Mouse (Mus musculus) cerebellum, adult 11-12 months (tissue): ENCODE measurements at regions not wholly inside any gene's neighbourhood (a gene's known extent, or its start where the extent isn't known, plus 50 kb on each side); places are given as distances from the start of the nearest gene placed in this dataset.
"Not testable (repeated sequence)": the region's sequence is repeated elsewhere in the genome, so short reads cannot be mapped to it uniquely, and the experiment has no call there.

Experiments used
- DNase-seq: peaks from one replicate; pipeline ENCODE4 v3.0.0; 2022

DNA sequence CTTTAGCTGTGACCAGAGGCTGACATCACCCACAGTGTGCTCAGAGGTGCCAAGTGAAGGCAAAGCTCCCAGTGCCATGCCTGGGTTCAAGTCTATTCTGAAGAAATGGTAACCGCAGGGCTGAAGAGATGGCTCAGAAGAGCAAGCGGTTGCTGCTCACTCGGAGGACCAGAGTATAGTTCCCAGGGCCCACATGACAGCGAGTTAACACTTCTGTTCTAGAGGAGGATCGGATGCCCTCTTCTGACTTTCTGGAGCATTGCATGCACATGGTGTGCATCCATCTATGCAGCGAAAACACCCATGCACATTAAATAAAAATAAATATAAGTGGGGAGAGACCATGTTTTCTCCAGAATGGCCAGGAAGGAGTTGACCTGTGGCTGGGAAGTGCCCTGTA lies 209.5 kb downstream of the Sorl1 start:
- DNase-seq: no peak

DNA sequence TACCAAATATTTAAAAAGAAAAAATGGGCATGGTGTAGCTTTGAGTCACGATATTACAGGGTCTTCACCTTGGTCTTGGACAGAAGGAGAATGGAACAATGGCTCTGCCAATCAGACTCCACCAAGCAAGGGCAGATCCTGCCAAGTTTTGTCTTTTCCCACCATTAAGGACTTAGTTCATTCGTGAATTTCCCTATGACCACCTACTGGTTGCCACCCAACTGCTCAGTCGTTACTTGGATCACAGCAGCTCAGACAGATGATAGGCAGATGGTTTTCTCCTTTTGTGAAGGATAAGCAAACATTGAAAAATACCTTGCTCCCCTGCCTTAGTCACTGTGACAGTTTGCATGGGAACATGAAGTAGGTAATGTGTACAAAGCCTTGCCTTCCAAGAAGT lies 210.2 kb downstream of the Sorl1 start:
- no peak for DNase-seq

DNA sequence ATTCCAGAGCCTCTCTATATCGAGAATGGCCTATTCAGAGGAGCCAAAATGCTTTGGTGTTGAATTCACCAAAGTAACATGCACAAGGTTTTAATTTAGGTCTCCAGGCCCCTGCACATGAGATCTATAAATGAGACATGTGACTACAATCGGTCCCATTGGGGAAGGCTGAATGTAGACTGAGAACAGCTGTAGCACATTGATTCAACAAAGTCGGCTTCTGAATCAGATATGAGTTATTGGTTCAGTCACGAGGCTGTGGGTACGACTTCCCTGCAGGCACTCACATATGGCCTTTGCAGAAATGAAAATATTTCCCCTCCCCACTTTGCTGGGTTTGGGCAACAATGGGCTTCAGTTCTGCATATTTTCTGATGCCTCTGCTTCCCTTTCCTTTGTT lies 211.6 kb downstream of the Sorl1 start:
- no peak for DNase-seq

GRCm38 (mm10) chr9:41900606-41900974 lies 223.5 kb downstream of the Sorl1 start:
- DNase-seq: no peak

DNA sequence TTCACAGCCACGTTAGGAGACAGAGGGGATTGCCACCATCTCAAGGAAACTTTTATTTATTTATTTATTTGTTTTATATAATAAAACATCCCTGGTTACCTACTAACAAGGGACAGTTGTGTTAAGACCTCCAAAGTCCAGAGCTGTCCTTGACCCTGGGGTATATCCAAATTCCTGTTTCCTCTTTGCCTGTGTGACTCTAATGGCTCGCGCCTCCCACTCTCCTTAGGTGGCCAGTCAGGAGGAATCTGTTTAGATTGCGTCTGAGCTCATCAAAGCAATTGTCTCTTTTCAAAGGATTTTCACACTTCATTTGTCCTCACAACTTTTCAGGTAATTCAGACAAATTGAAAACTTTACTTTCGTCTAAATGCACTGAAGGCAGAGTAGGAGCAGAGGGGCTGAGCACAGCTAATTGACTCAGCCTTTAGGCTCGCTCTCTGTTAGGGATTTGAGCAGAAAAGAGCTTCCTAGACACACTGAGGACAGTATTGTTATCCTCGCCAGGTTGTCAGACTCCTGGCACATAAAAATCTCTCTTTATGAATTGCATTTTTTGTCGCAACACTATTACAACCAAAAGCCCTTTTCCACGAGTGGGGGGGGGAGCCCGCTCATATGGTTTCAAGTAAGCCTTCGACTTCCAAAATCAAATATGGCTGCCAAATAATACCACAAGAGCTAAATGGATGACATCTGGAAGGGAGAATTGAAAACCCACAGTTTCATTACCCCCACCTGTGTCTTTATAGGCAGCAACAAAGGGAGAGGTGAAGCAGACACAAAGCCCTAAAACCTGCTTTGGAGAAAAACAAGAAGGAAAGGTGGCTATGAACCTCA lies 224.1 kb downstream of the Sorl1 start:
- DNase-seq: no peak

DNA sequence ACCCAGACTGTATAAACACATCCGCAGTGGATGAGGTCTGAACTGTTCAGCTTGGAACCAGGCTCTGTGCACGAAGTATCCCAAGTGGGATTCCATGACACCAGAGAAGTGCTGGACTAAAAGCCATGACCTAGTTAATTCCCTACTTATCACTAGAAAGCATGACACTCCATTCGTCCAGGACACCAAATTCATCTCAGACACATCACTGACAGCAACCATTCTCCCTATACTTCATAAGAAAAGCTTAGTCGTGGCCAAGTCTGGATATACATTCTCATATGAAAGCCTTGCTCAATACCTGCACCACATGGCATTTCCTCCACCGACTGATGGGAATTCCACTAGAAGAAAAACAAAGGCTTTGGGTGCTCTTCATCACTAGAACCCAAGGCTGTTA lies 229.0 kb downstream of the Sorl1 start:
- DNase-seq: no peak

- no peak for DNase-seq
These were observed 231.3 kb downstream of the Sorl1 start for GRCm38 (mm10) chr9:41892841-41893240.

- no peak for DNase-seq
These were observed 232.9 kb downstream of the Sorl1 start for GRCm38 (mm10) chr9:41891206-41891605.

DNA sequence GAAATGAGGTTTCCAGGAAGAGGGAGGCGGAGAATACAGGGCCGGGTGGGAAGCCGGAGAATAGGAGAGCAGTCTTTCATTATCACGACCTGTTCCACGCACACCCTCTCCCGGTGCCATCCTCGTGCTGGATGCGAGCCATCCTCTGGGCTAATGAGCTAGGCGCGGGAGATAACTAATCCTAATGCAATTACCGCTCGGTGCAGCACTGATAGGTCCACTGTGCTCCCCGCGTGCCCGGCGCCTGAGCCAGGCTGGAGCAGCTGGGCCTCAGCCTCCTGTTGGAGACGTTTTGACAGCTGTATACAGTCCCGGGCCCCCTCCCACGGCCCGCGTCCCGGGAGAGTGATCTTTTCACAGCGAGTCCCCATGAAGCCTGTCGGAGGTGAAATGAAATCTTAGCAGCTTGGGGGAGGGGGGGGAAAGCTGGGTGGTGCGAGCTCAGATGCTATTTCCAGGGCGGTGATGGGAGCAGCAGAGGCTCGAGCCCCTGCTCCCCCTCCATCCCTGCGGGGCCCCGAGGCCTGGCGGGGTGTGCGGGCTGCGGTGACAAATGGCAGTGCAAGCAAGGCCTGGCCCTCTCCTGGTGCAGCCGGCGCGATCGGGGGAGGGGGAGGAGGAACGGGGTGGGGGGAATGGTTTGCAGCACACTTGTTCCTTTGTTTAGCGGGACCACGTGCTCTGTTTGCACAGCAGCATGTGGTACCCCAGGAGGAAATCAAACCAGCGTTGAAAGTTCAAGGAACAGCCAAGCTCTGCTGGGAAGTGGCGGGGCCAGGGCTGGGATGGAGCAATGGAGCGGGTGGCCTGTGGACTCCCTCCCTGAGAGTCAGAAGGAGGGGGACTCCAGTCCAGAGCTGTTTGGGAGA lies 233.6 kb downstream of the Sorl1 start:
- peak; percentile 27 for DNase-seq

DNA sequence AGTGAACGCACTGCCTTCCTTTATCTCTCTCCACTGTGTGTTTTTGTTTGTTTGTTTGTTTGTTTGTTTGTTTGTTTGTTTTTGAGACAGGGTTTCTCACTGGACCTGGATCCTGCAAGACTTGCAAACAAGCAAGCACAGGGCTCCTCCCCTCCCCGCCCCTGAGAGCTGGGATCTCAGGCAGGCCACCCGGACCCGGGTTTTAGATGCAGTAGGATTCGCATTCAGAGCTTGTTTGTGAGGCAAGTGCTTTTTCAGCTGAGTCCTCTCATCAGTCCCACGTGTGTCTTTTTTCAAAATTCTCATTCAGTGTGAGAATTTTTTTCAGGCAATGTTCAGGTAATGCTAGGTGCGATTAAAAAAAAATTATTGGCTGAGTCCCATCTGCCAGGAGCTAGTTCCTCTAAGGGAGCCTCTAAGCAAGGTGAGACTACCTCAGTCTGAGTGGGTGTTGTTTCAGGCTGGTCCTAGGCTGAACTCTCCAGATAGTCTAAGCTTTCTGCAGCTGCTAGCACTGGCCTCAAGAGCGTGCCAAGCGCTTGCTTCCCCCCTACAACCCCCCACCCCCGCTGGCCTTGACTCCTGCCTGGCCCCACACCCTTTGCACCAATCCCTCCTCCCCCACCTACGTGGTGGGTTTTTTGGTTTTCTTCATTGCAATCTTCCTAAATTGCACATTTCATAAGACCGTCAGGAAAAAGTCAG lies 234.4 kb downstream of the Sorl1 start:
- DNase-seq: no peak

- no peak for DNase-seq
These were observed 235.4 kb downstream of the Sorl1 start for GRCm38 (mm10) chr9:41888616-41889150.

DNA sequence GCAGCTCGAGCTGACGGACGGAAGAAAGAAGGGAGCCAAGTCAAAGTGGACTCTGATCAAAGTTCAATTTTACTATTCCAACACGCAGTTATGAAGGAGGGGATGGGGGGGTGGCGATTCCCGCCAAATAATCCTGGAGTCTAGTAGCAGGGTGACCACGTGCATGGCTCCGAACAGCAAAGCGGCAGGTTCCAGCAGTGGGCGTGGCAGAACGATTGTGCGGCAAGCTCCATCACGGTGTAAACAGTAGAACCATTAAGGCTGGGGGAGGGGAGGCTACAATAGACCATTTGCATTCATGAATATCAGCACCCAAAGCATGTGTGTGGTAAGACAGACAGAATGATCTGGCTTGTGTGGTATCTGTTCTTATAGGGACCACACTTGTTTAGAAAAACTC lies 237.6 kb downstream of the Sorl1 start:
- not testable (repeated sequence) for DNase-seq

DNA sequence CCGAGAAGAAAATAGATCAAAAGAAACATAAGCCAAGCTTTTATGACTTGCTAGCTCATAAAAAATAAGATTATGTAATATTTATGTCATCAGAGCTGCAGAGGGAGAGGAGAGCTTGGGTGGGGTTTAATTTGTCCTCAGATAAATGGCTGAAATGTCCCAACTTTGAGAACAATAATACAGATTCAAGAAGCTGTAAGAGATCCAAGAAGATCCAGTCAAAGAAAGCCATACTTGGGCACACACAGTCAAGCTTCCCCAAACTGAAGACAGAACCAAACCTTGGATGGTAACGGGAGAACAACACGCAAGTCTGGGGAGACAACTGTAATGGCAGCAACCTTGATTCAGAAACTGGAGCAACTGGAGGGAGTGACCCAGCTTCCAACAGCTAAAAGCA lies 243.6 kb downstream of the Sorl1 start:
- DNase-seq: no peak

DNA sequence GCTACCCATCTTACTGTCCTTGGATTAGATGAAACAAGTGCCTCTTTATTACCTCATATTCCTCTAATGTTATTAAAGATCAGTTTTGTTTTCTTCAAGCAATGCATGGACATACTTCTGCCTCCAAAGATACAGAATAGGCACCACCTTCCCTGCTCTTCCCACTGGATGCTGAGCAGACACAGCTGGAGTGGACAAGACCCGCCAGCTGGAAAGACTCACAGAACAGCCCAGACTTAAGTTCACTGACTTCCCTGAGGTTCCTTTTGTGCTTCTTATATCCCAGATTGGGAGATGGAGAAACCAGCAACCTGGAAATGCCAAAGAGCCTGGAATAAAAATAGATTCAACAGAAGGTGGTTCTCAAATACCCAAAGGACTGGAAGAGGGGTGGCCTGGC lies 245.0 kb downstream of the Sorl1 start:
- no peak for DNase-seq

GRCm38 (mm10) chr9:41861136-41861535 lies 263.0 kb downstream of the Sorl1 start:
- no peak for DNase-seq

DNA sequence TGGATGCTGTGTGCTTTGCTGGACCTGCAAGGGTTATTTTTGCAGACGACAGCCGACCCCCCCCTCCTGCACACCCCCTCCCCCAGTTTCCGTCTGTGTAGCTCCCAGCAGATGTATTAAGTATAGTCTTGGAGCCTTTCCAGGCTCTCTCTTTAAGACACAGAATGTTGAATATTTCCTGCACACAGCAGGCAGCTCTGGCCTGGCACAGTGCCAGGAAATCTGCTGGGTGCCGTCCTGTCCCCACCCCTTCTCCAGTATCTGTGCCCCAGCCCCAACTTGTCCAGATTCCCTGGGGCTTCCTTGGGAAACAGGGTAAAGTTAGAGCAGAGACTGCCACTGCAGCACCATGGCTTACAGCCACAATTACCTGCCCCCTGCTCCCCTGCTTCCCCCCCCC lies 263.4 kb downstream of the Sorl1 start:
- peak; percentile 3 for DNase-seq

- DNase-seq: no peak
These were observed 264.3 kb downstream of the Sorl1 start for GRCm38 (mm10) chr9:41859780-41860179.

DNA sequence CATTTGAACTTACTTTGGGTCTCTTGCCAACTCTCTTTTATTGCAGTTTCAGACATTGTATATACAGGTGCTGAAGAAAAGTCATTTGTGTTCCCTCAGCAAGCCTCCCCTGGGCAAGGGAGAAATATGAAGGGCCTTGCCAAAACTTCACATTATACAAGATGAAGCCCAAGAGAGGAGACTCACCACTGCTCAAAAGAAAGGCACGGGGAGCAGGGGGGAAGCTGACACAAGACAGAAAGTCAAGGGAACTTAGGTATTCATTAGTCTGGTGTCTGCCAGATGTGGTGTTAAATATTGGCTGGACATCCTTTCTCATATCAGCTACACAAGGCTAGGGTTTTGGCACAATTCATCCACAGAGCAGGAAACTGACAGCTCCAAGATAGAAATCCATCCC lies 272.0 kb downstream of the Sorl1 start:
- no peak for DNase-seq

DNA sequence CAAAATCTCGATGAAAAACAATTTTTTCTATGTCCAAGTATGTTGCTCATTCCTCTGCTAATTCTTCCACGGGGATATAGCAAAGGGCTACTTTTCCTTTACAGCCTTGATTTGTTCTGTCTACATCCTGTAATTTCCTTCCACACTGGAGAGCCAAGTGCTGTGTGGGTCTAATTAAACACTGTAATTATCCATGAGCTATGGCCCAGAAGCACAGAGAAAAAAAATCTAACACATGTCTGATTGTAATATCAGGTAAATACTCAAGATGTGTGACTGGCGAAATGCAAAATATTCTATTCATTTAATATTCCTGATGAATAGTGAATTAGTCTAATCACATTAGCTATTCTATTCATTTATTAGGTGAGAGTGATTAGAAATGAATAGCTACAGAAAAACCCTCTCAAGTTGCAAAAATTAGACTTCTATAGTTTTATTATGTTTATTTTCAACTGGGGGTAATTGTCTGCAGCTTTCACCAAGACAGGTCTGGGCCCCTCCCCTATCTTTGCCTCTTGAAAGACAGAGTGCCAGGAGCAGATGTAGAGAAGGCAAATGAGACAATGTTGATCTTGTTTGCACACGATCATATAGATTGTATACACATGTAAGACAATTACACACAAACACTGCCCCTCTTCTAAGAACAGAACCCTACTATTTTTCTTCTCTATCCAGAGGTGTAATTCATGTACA lies 274.3 kb downstream of the Sorl1 start:
- DNase-seq: no peak

DNA sequence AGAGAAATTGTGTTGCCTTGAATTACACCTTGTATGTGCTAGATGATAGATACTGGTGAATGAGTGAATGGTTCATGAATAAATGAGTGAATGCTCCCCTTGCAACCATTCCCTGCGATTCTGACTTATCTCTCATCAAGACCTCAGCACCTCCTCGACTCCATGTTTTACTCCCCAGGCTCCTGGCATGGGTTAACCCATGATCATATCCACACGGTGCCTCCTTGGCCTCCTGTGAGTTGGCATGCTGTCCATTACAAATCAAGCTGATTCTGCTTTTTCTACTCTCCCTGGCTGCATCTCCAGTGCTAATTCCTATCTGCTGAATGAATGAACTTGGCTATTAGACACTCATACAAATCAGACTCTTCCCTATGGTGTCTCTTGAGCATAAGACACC lies 279.5 kb downstream of the Sorl1 start:
- DNase-seq: no peak

DNA sequence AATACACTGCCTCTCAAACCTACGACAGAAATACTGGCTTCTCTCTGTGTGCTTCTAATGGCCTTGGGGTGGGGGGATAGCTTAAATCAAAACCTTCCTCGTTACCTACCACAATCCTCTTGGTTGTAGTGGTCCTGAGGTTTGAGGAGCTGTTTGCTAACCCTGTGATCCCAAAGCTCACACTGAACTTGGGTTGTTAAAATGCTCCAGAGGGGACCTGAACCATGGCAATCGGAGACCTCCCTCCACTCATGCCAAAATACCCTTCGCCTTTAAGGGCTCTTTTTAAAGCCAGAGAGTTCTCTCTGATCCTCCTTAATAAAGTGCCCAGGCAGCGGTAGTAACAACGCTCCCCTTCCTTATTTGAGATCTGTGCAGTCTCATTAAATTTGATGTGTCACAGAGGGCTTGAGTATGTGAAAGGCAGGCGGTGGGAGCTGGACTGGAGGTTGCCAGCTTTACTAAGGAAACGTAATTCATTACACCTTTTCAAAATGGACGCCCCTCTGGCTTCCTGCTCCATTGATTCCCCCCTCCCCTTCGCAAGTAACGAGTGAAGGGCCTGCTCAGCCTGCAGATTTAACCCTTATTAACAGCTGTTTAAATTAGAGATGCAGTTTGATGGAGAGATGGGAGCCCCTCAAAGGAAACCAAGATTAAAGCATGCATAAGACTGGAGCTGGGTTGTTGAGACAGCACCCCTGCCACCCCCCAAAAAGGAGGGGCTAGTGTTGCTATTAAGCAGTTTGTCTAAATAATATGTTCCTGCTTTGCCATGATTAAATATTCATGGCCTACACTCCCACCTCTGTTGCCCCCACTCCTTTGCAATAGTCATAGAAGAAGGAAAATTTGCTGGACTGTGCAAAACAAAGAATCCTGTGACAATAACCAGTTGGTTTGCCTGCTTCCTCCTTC lies 289.4 kb downstream of the Sorl1 start:
- DNase-seq: no peak

DNA sequence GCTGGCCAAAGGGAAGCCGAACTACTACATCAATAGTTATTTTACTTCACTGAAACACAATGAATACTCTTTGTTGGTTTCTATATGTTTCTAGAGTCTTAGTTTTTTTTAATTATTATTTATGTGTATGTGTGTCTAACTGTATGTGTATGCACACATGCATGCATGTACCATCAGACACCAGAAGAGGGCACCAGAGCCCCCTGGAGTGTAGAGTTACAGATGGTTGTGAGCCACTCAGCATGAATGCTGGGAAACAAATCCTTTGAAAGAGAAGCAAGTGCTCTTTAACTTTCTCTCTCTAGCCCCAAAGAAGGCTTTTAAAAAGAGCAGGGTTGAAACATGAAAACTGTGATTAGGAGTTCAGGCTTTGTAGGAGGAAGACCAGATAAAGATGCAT lies 290.7 kb downstream of the Sorl1 start:
- no peak for DNase-seq
